Mouse (Mus musculus): Measurements from ENCODE around the gene Ints1. TPM values are rescaled to one million over a fixed set of nuclear protein-coding genes. Genes with fewer than 3 reads are reported as not detected.

Ints1 gene
- polyA plus RNA-seq, 1 experiment = 64.4 TPM

- TF ChIP-seq CTCF (IDR thresholded peaks at IDR 0.05; ENCODE audit: borderline replicate concordance, insufficient read depth, low read depth, low read length) (no peak), POLR2A (IDR thresholded peaks at IDR 0.05; ENCODE audit: borderline replicate concordance, insufficient read depth, low read length) (no peak)
- Histone ChIP-seq H3K4me1 (ENCODE audit: control insufficient read depth, insufficient read depth, low read length) (no peaks in the 10 kb centered on the region), H3K4me3 (replicated peaks; ENCODE audit: insufficient read depth, low read depth, low read length) (no peak overlapping the region), H3K27me3 (ENCODE audit: control insufficient read depth, insufficient read depth, low read length) (no peaks in the 10 kb centered on the region), H3K27ac (ENCODE audit: insufficient read depth, low read length) (no peak overlapping the region)
- DNase-seq = no peak
Measured at GRCm38 (mm10) chr5:139816445-139816844, 41.0 kb upstream of the Ints1 start.

GRCm38 (mm10) chr5:139815964-139816363 lies 40.5 kb upstream of the Ints1 start:
- H3K27ac ChIP-seq (ENCODE audit: insufficient read depth, low read length) = no peak overlapping the region
- WGBS = 24% methylated on average over 6 of the region's 6 CpGs
- H3K4me3 ChIP-seq (replicated peaks; ENCODE audit: insufficient read depth, low read depth, low read length) = no peak overlapping the region
- DNase-seq = no peak
- H3K4me1 ChIP-seq (ENCODE audit: control insufficient read depth, insufficient read depth, low read length) = no peaks in the 10 kb centered on the region
- no peaks in the 10 kb centered on the region for H3K27me3 ChIP-seq (ENCODE audit: control insufficient read depth, insufficient read depth, low read length)
- TF ChIP-seq POLR2A (IDR thresholded peaks at IDR 0.05; ENCODE audit: borderline replicate concordance, insufficient read depth, low read length) (no peak), CTCF (IDR thresholded peaks at IDR 0.05; ENCODE audit: borderline replicate concordance, insufficient read depth, low read depth, low read length) (no peak)

GRCm38 (mm10) chr5:139813963-139814381 lies 38.5 kb upstream of the Ints1 start:
- H3K27ac ChIP-seq (ENCODE audit: insufficient read depth, low read length) = no peak overlapping the region
- no peak overlapping the region for H3K4me3 ChIP-seq (replicated peaks; ENCODE audit: insufficient read depth, low read depth, low read length)
- no peaks in the 10 kb centered on the region for H3K27me3 ChIP-seq (ENCODE audit: control insufficient read depth, insufficient read depth, low read length)
- H3K4me1 ChIP-seq (ENCODE audit: control insufficient read depth, insufficient read depth, low read length) = no peaks in the 10 kb centered on the region
- DNase-seq = no peak
- WGBS = 15% methylated on average over 13 of the region's 13 CpGs
- no peak for TF ChIP-seq POLR2A (IDR thresholded peaks at IDR 0.05; ENCODE audit: borderline replicate concordance, insufficient read depth, low read length)

- WGBS = 19% methylated on average over 10 of the region's 10 CpGs
- no peak overlapping the region for H3K27ac ChIP-seq (ENCODE audit: insufficient read depth, low read length)
- no peak overlapping the region for H3K4me3 ChIP-seq (replicated peaks; ENCODE audit: insufficient read depth, low read depth, low read length)
- TF ChIP-seq CTCF (IDR thresholded peaks at IDR 0.05; ENCODE audit: borderline replicate concordance, insufficient read depth, low read depth, low read length) = no peak
- no peak for TF ChIP-seq POLR2A (IDR thresholded peaks at IDR 0.05; ENCODE audit: borderline replicate concordance, insufficient read depth, low read length)
- H3K27me3 ChIP-seq (ENCODE audit: control insufficient read depth, insufficient read depth, low read length) = no peaks in the 10 kb centered on the region
- DNase-seq = no peak
- H3K4me1 ChIP-seq (ENCODE audit: control insufficient read depth, insufficient read depth, low read length) = no peaks in the 10 kb centered on the region
Measured at GRCm38 (mm10) chr5:139813126-139813490, 37.6 kb upstream of the Ints1 start.

- DNase-seq = no peak
- WGBS = 31% methylated on average over 20 of the region's 20 CpGs
- TF ChIP-seq CTCF (IDR thresholded peaks at IDR 0.05; ENCODE audit: borderline replicate concordance, insufficient read depth, low read depth, low read length) = no peak
- TF ChIP-seq POLR2A (IDR thresholded peaks at IDR 0.05; ENCODE audit: borderline replicate concordance, insufficient read depth, low read length) = no peak
- Histone ChIP-seq H3K4me3 (replicated peaks; ENCODE audit: insufficient read depth, low read depth, low read length) (no peak overlapping the region), H3K4me1 (ENCODE audit: control insufficient read depth, insufficient read depth, low read length) (no peaks in the 10 kb centered on the region), H3K27ac (ENCODE audit: insufficient read depth, low read length) (no peak overlapping the region), H3K27me3 (ENCODE audit: control insufficient read depth, insufficient read depth, low read length) (no peaks in the 10 kb centered on the region)
Measured at GRCm38 (mm10) chr5:139812398-139813125, 37.1 kb upstream of the Ints1 start.

- H3K27ac ChIP-seq (ENCODE audit: insufficient read depth, low read length) = no peak overlapping the region
- TF ChIP-seq CTCF (IDR thresholded peaks at IDR 0.05; ENCODE audit: borderline replicate concordance, insufficient read depth, low read depth, low read length) = no peak
- TF ChIP-seq POLR2A (IDR thresholded peaks at IDR 0.05; ENCODE audit: borderline replicate concordance, insufficient read depth, low read length) = no peak
- H3K27me3 ChIP-seq (ENCODE audit: control insufficient read depth, insufficient read depth, low read length) = no peaks in the 10 kb centered on the region
- DNase-seq = no peak
- H3K4me1 ChIP-seq (ENCODE audit: control insufficient read depth, insufficient read depth, low read length) = no peaks in the 10 kb centered on the region
- 75% methylated on average over 15 of the region's 15 CpGs for WGBS
- no peak overlapping the region for H3K4me3 ChIP-seq (replicated peaks; ENCODE audit: insufficient read depth, low read depth, low read length)
Measured at GRCm38 (mm10) chr5:139811677-139812397, 36.4 kb upstream of the Ints1 start.

- no peaks in the 10 kb centered on the region for H3K4me1 ChIP-seq (ENCODE audit: control insufficient read depth, insufficient read depth, low read length)
- H3K4me3 ChIP-seq (replicated peaks; ENCODE audit: insufficient read depth, low read depth, low read length) = no peak overlapping the region
- 54% methylated on average over 4 of the region's 4 CpGs for WGBS
- H3K27me3 ChIP-seq (ENCODE audit: control insufficient read depth, insufficient read depth, low read length) = no peaks in the 10 kb centered on the region
- no peak for TF ChIP-seq CTCF (IDR thresholded peaks at IDR 0.05; ENCODE audit: borderline replicate concordance, insufficient read depth, low read depth, low read length)
- TF ChIP-seq POLR2A (IDR thresholded peaks at IDR 0.05; ENCODE audit: borderline replicate concordance, insufficient read depth, low read length) = no peak
- H3K27ac ChIP-seq (ENCODE audit: insufficient read depth, low read length) = no peak overlapping the region
- DNase-seq = no peak
Measured at GRCm38 (mm10) chr5:139809397-139809796, 33.9 kb upstream of the Ints1 start.

- WGBS = 89% methylated on average over 8 of the region's 8 CpGs
- no peaks in the 10 kb centered on the region for H3K27me3 ChIP-seq (ENCODE audit: control insufficient read depth, insufficient read depth, low read length)
- no peak for DNase-seq
- TF ChIP-seq CTCF (IDR thresholded peaks at IDR 0.05; ENCODE audit: borderline replicate concordance, insufficient read depth, low read depth, low read length) (no peak), POLR2A (IDR thresholded peaks at IDR 0.05; ENCODE audit: borderline replicate concordance, insufficient read depth, low read length) (no peak)
- H3K4me3 ChIP-seq (replicated peaks; ENCODE audit: insufficient read depth, low read depth, low read length) = no peak overlapping the region
- no peaks in the 10 kb centered on the region for H3K4me1 ChIP-seq (ENCODE audit: control insufficient read depth, insufficient read depth, low read length)
- no peak overlapping the region for H3K27ac ChIP-seq (ENCODE audit: insufficient read depth, low read length)
Measured at GRCm38 (mm10) chr5:139805924-139806323, 30.4 kb upstream of the Ints1 start.

Data from cerebellum, adult 2 months (tissue).